26 mouse cellular contexts compared by ENCODE assay signal in the genomic region with DNA sequence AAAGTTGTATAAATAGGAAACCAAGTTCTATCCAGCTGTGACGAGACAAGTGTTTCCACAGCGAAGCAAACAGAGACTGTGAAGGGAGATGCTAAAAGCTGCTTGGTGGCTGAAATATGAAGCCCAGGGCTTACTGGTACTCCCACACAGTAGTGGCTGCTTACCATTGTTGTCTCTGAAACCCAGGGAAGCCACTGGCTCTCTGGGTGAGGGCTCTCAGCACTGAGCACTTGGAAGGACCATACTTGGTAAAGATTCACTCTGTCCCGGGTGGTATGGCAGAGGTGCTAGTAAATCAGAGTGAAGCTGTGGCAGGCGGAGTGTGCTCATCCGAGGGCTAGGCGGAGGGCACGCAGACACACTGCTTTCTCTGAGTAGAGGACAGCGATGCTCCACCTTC.
A peak's percentile ranks its signal among the peaks of the same experiment; 100 is the strongest.
DNase-seq lines count a peak whose midpoint lies in the region; ATAC-seq and TF ChIP-seq lines count a peak whose summit lies in the region.
"Had no signal": no experiment of that assay in that cellular context is flagged by ENCODE, and none has a peak within 500 bp of the region (broad histone marks: within the 10 kb centered on the region; RNA-seq: fewer than 3 reads in every experiment).

No protein-coding gene starts in this region.

- intact Hi-C loops in gastrocnemius, adult 2 months (cut with DNase I): loop anchor here (5.0 to 10.0 kb wide), 2 partner anchors 382 to 525 kb away; no protein-coding TSS in a partner anchor

- peaks cover 24% of the 10 kb centered on the region for H3K4me1 ChIP-seq in kidney, embryonic 16.5 days (ENCODE audit: insufficient read depth, low read length)
- H3K4me1 ChIP-seq in intestine, embryonic 14.5 days (replicated peaks; ENCODE audit: control insufficient read depth, insufficient read depth, low read length): peaks cover 9% of the 10 kb centered on the region
- peaks cover 28% of the 10 kb centered on the region for H3K4me1 ChIP-seq in stomach, embryonic 16.5 days (ENCODE audit: control insufficient read depth, insufficient read depth, low read length)
- H3K4me1 ChIP-seq: embryonic facial prominence, embryonic 13.5 days; forebrain, embryonic 15.5 days; midbrain, embryonic 12.5 days had no signal

- peak overlapping the region; percentile 73 for H3K27ac ChIP-seq in gastrocnemius, adult 2 months
- peak overlapping the region; percentile 39; the same call in 1 of the 2 replicates for H3K27ac ChIP-seq in kidney, embryonic 16.5 days (ENCODE audit: low read length)
- 0 out of 2 replicates have a peak overlapping the region, but pooled peaks have one; percentile 22 for H3K27ac ChIP-seq in intestine, embryonic 14.5 days (ENCODE audit: low read depth)
- peak overlapping the region; percentile 61; the same call in 1 of the 2 replicates for H3K27ac ChIP-seq in stomach, embryonic 16.5 days (ENCODE audit: low read length)
- H3K27ac ChIP-seq: embryonic facial prominence, embryonic 13.5 days; forebrain, embryonic 15.5 days; hindbrain, embryonic 12.5 days; midbrain, embryonic 12.5 days; neural tube, embryonic 12.5 days had no signal

- 45% methylated on average over 8 of the region's 8 CpGs for WGBS in kidney, embryonic 16.5 days
- 76% methylated on average over 8 of the region's 8 CpGs for WGBS in intestine, embryonic 14.5 days
- 84% methylated on average over 8 of the region's 8 CpGs for WGBS in stomach, embryonic 16.5 days

- no peak for DNase-seq in gastrocnemius, adult 2 months
- no peak for DNase-seq in gastrocnemius, adult 18-20 months (ENCODE audit: low spot score)
- no peak for DNase-seq in kidney, postnatal 36 days
- DNase-seq in intestine, embryonic 14.5 days (ENCODE audit: low spot score): no peak
- no peak for DNase-seq in adrenal gland, adult 2 months
- DNase-seq: adrenal gland, postnatal 25 days; cerebellum, adult 8-10 months; cerebellum, postnatal 36 days; embryo, embryonic 11 days; gastrocnemius, postnatal 14 days; heart, adult 18-20 months; heart, postnatal 10 days; liver, postnatal 0 days; thymus, adult 18-20 months; thymus, postnatal 36 days had no signal

- H3K27me3 ChIP-seq in kidney, embryonic 16.5 days (ENCODE audit: insufficient read depth, low read length): no peaks in the 10 kb centered on the region
- H3K27me3 ChIP-seq in intestine, embryonic 14.5 days (replicated peaks; ENCODE audit: control insufficient read depth, insufficient read depth, low read length): no peaks in the 10 kb centered on the region
- H3K27me3 ChIP-seq in stomach, embryonic 16.5 days (ENCODE audit: control insufficient read depth, insufficient read depth, low read length): no peaks in the 10 kb centered on the region
- H3K27me3 ChIP-seq: embryonic facial prominence, embryonic 13.5 days; forebrain, embryonic 15.5 days; heart, embryonic 12.5 days; hindbrain, embryonic 12.5 days; midbrain, embryonic 12.5 days; neural tube, embryonic 12.5 days had no signal

- H3K36me3 ChIP-seq in kidney, embryonic 16.5 days (ENCODE audit: insufficient read depth, low read length): peaks cover 20% of the 10 kb centered on the region; the same call in 1 of the 2 replicates
- H3K36me3 ChIP-seq in intestine, embryonic 14.5 days (ENCODE audit: control insufficient read depth, insufficient read depth, low read length): peaks cover 48% of the 10 kb centered on the region
- H3K36me3 ChIP-seq in stomach, embryonic 16.5 days (ENCODE audit: control insufficient read depth, insufficient read depth, low read length): 0 out of 2 replicates have a peak, but pooled peaks cover 5% of the 10 kb centered on the region

- no peak overlapping the region for H3K9ac ChIP-seq in kidney, embryonic 16.5 days (replicated peaks; ENCODE audit: low read length)
- H3K9ac ChIP-seq in intestine, embryonic 14.5 days (ENCODE audit: low read length): no peak overlapping the region
- H3K9ac ChIP-seq in stomach, embryonic 16.5 days (ENCODE audit: low read length): no peak overlapping the region
- H3K9ac ChIP-seq: embryonic facial prominence, embryonic 13.5 days; forebrain, embryonic 15.5 days; heart, embryonic 12.5 days; hindbrain, embryonic 12.5 days; liver, postnatal 0 days; midbrain, embryonic 12.5 days; neural tube, embryonic 12.5 days had no signal

- peak; percentile 81 for ATAC-seq in kidney, embryonic 16.5 days (ENCODE audit: low FRiP score, low TSS enrichment)
- ATAC-seq in intestine, embryonic 14.5 days (replicated peaks; ENCODE audit: low FRiP score, low TSS enrichment, low read depth): no peak
- ATAC-seq in stomach, embryonic 16.5 days (ENCODE audit: insufficient read depth, low FRiP score): no peak
- ATAC-seq: forebrain, embryonic 15.5 days; liver, postnatal 0 days; lung, postnatal 0 days had no signal

- no peaks in the 10 kb centered on the region for H3K9me3 ChIP-seq in kidney, embryonic 16.5 days (ENCODE audit: low read length)
- no peaks in the 10 kb centered on the region for H3K9me3 ChIP-seq in intestine, embryonic 14.5 days (ENCODE audit: control insufficient read depth, low read length)
- no peaks in the 10 kb centered on the region for H3K9me3 ChIP-seq in stomach, embryonic 16.5 days (replicated peaks; ENCODE audit: control insufficient read depth, low read length)
- H3K9me3 ChIP-seq: embryonic facial prominence, embryonic 13.5 days; forebrain, embryonic 15.5 days; heart, embryonic 12.5 days; hindbrain, embryonic 12.5 days; midbrain, embryonic 12.5 days; neural tube, embryonic 12.5 days had no signal

- no peak overlapping the region for H3K4me3 ChIP-seq in gastrocnemius, adult 2 months
- no peak overlapping the region for H3K4me3 ChIP-seq in kidney, embryonic 16.5 days (ENCODE audit: low read length)
- no peak overlapping the region for H3K4me3 ChIP-seq in intestine, embryonic 14.5 days (ENCODE audit: low read depth, low read length)
- H3K4me3 ChIP-seq in stomach, embryonic 16.5 days (replicated peaks; ENCODE audit: low read length): no peak overlapping the region
- H3K4me3 ChIP-seq: embryonic facial prominence, embryonic 13.5 days; erythroblast, embryonic 14.5 days; forebrain, embryonic 15.5 days; heart, embryonic 12.5 days; hindbrain, embryonic 12.5 days; midbrain, embryonic 12.5 days; neural tube, embryonic 12.5 days had no signal

- TF ChIP-seq CTCF in gastrocnemius, adult 2 months (IDR thresholded peaks at IDR 0.05): no peak

- H3K4me2 ChIP-seq in kidney, embryonic 16.5 days (replicated peaks; ENCODE audit: low read depth, low read length): no peak overlapping the region
- H3K4me2 ChIP-seq in intestine, embryonic 14.5 days (ENCODE audit: low read length): no peak overlapping the region
- H3K4me2 ChIP-seq in stomach, embryonic 16.5 days (ENCODE audit: low read depth, low read length): no peak overlapping the region
- H3K4me2 ChIP-seq: embryonic facial prominence, embryonic 13.5 days; forebrain, embryonic 15.5 days; heart, embryonic 12.5 days; hindbrain, embryonic 12.5 days; liver, embryonic 11.5 days; midbrain, embryonic 12.5 days; neural tube, embryonic 12.5 days had no signal

Comparison
In these comparisons a context has a peak if more than half of its experiments do, and no peak if none do; other contexts are left out.
1. H3K27ac ChIP-seq: peak in every context shown above with its lines; median percentile 73 in gastrocnemius, adult 2 months; 61 in stomach, embryonic 16.5 days; 39 in kidney, embryonic 16.5 days; 22 in intestine, embryonic 14.5 days.